12 mouse cellular contexts compared by ENCODE assay signal in genomic region chr15:94263866-94264496, GRCm38 (mm10).
DNase-seq lines count a peak whose midpoint lies in the region; ATAC-seq and TF ChIP-seq lines count a peak whose summit lies in the region.
"Had no signal": no experiment of that assay in that cellular context is flagged by ENCODE, and none has a peak within 500 bp of the region (broad histone marks: within the 10 kb centered on the region; RNA-seq: fewer than 3 reads in every experiment).

No protein-coding gene starts in this region.

- TF ChIP-seq POLR2A in liver, adult 2 months (IDR thresholded peaks at IDR 0.05; ENCODE audit: extremely low read depth, insufficient read depth, low read length): no peak

- ATAC-seq in forebrain, embryonic 14.5 days: peak; percentile 76
- no peak for ATAC-seq in forebrain, embryonic 11.5 days (replicated peaks; ENCODE audit: low FRiP score)
- no peak for ATAC-seq in liver, embryonic 11.5 days (replicated peaks; ENCODE audit: low FRiP score)
- ATAC-seq in lung, postnatal 0 days: no peak
- ATAC-seq: CD4-positive, CD25-positive, alpha-beta regulatory T cell, adult 4 months had no signal

- no peaks in the 10 kb centered on the region for H3K36me3 ChIP-seq in forebrain, embryonic 14.5 days (ENCODE audit: control insufficient read depth, insufficient read depth, low read length)
- H3K36me3 ChIP-seq in forebrain, embryonic 11.5 days (ENCODE audit: control insufficient read depth, insufficient read depth, low read length): no peaks in the 10 kb centered on the region
- no peaks in the 10 kb centered on the region for H3K36me3 ChIP-seq in liver, adult 2 months (ENCODE audit: control insufficient read depth, insufficient read depth, low read length)
- no peaks in the 10 kb centered on the region for H3K36me3 ChIP-seq in liver, embryonic 11.5 days (ENCODE audit: control insufficient read depth, insufficient read depth, low read length)
- H3K36me3 ChIP-seq in lung, postnatal 0 days (ENCODE audit: insufficient read depth, low read length): no peaks in the 10 kb centered on the region
- H3K36me3 ChIP-seq: embryonic facial prominence, embryonic 13.5 days; limb, embryonic 12.5 days had no signal

- H3K4me2 ChIP-seq in forebrain, embryonic 14.5 days (ENCODE audit: low read length): no peak overlapping the region
- H3K4me2 ChIP-seq in forebrain, embryonic 11.5 days (ENCODE audit: low read depth, low read length, severe bottlenecking): no peak overlapping the region
- no peak overlapping the region for H3K4me2 ChIP-seq in liver, embryonic 11.5 days
- H3K4me2 ChIP-seq in lung, postnatal 0 days (replicated peaks; ENCODE audit: low read depth, low read length): no peak overlapping the region
- H3K4me2 ChIP-seq: embryonic facial prominence, embryonic 13.5 days; heart, embryonic 11.5 days; limb, embryonic 12.5 days had no signal

- no peak overlapping the region for H3K9ac ChIP-seq in forebrain, embryonic 14.5 days (ENCODE audit: low read length)
- H3K9ac ChIP-seq in forebrain, embryonic 11.5 days (ENCODE audit: low read length): no peak overlapping the region
- no peak overlapping the region for H3K9ac ChIP-seq in liver, adult 2 months (ENCODE audit: low read depth, low read length)
- no peak overlapping the region for H3K9ac ChIP-seq in liver, embryonic 11.5 days (ENCODE audit: low read depth, low read length)
- H3K9ac ChIP-seq in lung, postnatal 0 days (replicated peaks; ENCODE audit: low read depth): no peak overlapping the region
- H3K9ac ChIP-seq: embryonic facial prominence, embryonic 13.5 days; limb, embryonic 12.5 days had no signal

- no peaks in the 10 kb centered on the region for H3K9me3 ChIP-seq in forebrain, embryonic 14.5 days (replicated peaks; ENCODE audit: control insufficient read depth, low read length)
- no peaks in the 10 kb centered on the region for H3K9me3 ChIP-seq in forebrain, embryonic 11.5 days (ENCODE audit: control insufficient read depth, low read length)
- H3K9me3 ChIP-seq in liver, embryonic 11.5 days (ENCODE audit: control insufficient read depth, low read length): no peaks in the 10 kb centered on the region
- H3K9me3 ChIP-seq in lung, postnatal 0 days (ENCODE audit: low read length): no peaks in the 10 kb centered on the region
- H3K9me3 ChIP-seq: embryonic facial prominence, embryonic 13.5 days; limb, embryonic 12.5 days had no signal

- H3K4me1 ChIP-seq in forebrain, embryonic 14.5 days (ENCODE audit: control insufficient read depth, insufficient read depth, low read length): peaks cover 11% of the 10 kb centered on the region; the same call in 1 of the 2 replicates
- no peaks in the 10 kb centered on the region for H3K4me1 ChIP-seq in forebrain, embryonic 11.5 days (replicated peaks; ENCODE audit: control insufficient read depth, insufficient read depth, low read length)
- H3K4me1 ChIP-seq in liver, adult 2 months (ENCODE audit: control insufficient read depth, insufficient read depth, low read length): no peaks in the 10 kb centered on the region
- no peaks in the 10 kb centered on the region for H3K4me1 ChIP-seq in liver, embryonic 11.5 days (replicated peaks; ENCODE audit: control insufficient read depth, insufficient read depth, low read length)
- H3K4me1 ChIP-seq in lung, postnatal 0 days (ENCODE audit: insufficient read depth, low read depth, low read length): no peaks in the 10 kb centered on the region
- H3K4me1 ChIP-seq: limb, embryonic 12.5 days had no signal

- no peak for TF ChIP-seq EP300 in lung, postnatal 0 days (IDR thresholded peaks at IDR 0.05)

- no peak overlapping the region for H3K4me3 ChIP-seq in forebrain, embryonic 14.5 days (ENCODE audit: low read depth, low read length)
- H3K4me3 ChIP-seq in forebrain, embryonic 11.5 days (ENCODE audit: low read depth, low read length): no peak overlapping the region
- no peak overlapping the region for H3K4me3 ChIP-seq in liver, adult 2 months (ENCODE audit: insufficient read depth, low read depth, low read length)
- H3K4me3 ChIP-seq in liver, embryonic 11.5 days (ENCODE audit: low read depth, low read length): no peak overlapping the region
- H3K4me3 ChIP-seq in lung, postnatal 0 days (ENCODE audit: low read depth, low read length): no peak overlapping the region
- H3K4me3 ChIP-seq: embryonic facial prominence, embryonic 13.5 days; limb, embryonic 12.5 days had no signal

- no peaks in the 10 kb centered on the region for H3K27me3 ChIP-seq in forebrain, embryonic 14.5 days (replicated peaks; ENCODE audit: control insufficient read depth, insufficient read depth, low read length)
- no peaks in the 10 kb centered on the region for H3K27me3 ChIP-seq in forebrain, embryonic 11.5 days (ENCODE audit: control insufficient read depth, insufficient read depth, low read length)
- no peaks in the 10 kb centered on the region for H3K27me3 ChIP-seq in liver, adult 2 months (ENCODE audit: control insufficient read depth, insufficient read depth, low read length)
- no peaks in the 10 kb centered on the region for H3K27me3 ChIP-seq in liver, embryonic 11.5 days (replicated peaks; ENCODE audit: control insufficient read depth, insufficient read depth, low read length)
- no peaks in the 10 kb centered on the region for H3K27me3 ChIP-seq in lung, postnatal 0 days (replicated peaks; ENCODE audit: insufficient read depth, low read length)
- H3K27me3 ChIP-seq: embryonic facial prominence, embryonic 13.5 days; limb, embryonic 12.5 days had no signal

- peak; percentile 90 for DNase-seq in forebrain, embryonic 14.5 days (ENCODE audit: low spot score)
- no peak for DNase-seq in forebrain, embryonic 11.5 days (ENCODE audit: low spot score)
- peak; percentile 12 for DNase-seq in liver, adult 2 months (ENCODE audit: extremely low read depth, low read depth, low spot score)
- no peak for DNase-seq in liver, embryonic 11.5 days (ENCODE audit: low spot score)
- peak; percentile 6 for DNase-seq in c-Kit-positive CD71-negative TER-119-negative erythroid progenitor cells, embryonic 14.5 days (ENCODE audit: low read depth)
- peak; percentile 23 for DNase-seq in lung, postnatal 0 days (ENCODE audit: low spot score)
- no peak for DNase-seq in urinary bladder, adult 2 months (ENCODE audit: low spot score)
- no peak for DNase-seq in embryo, embryonic 9.5 days (ENCODE audit: extremely low spot score)

- peak overlapping the region; percentile 74; the same call in 1 of the 2 replicates for H3K27ac ChIP-seq in forebrain, embryonic 14.5 days (ENCODE audit: low read depth, low read length)
- no peak overlapping the region for H3K27ac ChIP-seq in forebrain, embryonic 11.5 days (ENCODE audit: low read depth, low read length)
- no peak overlapping the region for H3K27ac ChIP-seq in liver, adult 2 months (replicated peaks; ENCODE audit: insufficient read depth, low read depth, low read length)
- H3K27ac ChIP-seq in liver, embryonic 11.5 days (ENCODE audit: low read depth, low read length): no peak overlapping the region
- no peak overlapping the region for H3K27ac ChIP-seq in lung, postnatal 0 days (ENCODE audit: low read length)
- H3K27ac ChIP-seq: embryonic facial prominence, embryonic 13.5 days; limb, embryonic 12.5 days had no signal

- H3K79me2 ChIP-seq in liver, adult 2 months (ENCODE audit: control insufficient read depth, insufficient read depth, low read length): no peaks in the 10 kb centered on the region

- no peak for TF ChIP-seq CTCF in liver, adult 2 months (IDR thresholded peaks at IDR 0.05; ENCODE audit: low read depth, low read length)
- TF ChIP-seq CTCF in lung, postnatal 0 days (IDR thresholded peaks at IDR 0.05): no peak

- 45% methylated on average over 8 of the region's 8 CpGs for WGBS in forebrain, embryonic 14.5 days
- WGBS in forebrain, embryonic 11.5 days: 85% methylated on average over 8 of the region's 8 CpGs
- 51% methylated on average over 8 of the region's 8 CpGs for WGBS in liver, adult 2 months
- 58% methylated on average over 8 of the region's 8 CpGs for WGBS in liver, embryonic 11.5 days
- WGBS in lung, postnatal 0 days: 32% methylated on average over 8 of the region's 8 CpGs

Comparison
In these comparisons a context has a peak if more than half of its experiments do, and no peak if none do; other contexts are left out.
1. DNase-seq: peak in forebrain, embryonic 14.5 days (single experiment), liver, adult 2 months (single experiment), c-Kit-positive CD71-negative TER-119-negative erythroid progenitor cells, embryonic 14.5 days (single experiment) and lung, postnatal 0 days (single experiment); none in forebrain, embryonic 11.5 days (single experiment), liver, embryonic 11.5 days (single experiment), urinary bladder, adult 2 months (single experiment) and embryo, embryonic 9.5 days (single experiment).